Mouse (Mus musculus): ENCODE data around the gene Vmn1r225. TPM values are rescaled to one million over a fixed set of nuclear protein-coding genes. Genes with fewer than 3 reads are reported as not detected.
"Not testable (repeated sequence)": the region's sequence is repeated elsewhere in the genome, so short reads cannot be mapped to it uniquely, and the experiment has no call there.

The Vmn1r225 gene
- not detected in 2 replicates for polyA plus RNA-seq (2015; fragmentation: Nextera tagmentation; extraction: Ambion mirVana)

- Histone ChIP-seq H3K27ac (replicated peaks) (no peak within 1 kb of the TSS), H3K4me2 (no peak within 1 kb of the TSS), H3K9me3 (replicated peaks) (peaks cover 11% of the 10 kb centered on the region; the same call in 1 of the 2 replicates), H3K4me1 (no peaks in the 10 kb centered on the region), H3K36me3 (no peaks in the 10 kb centered on the region), H3K4me3 (replicated peaks) (no peak within 1 kb of the TSS), H3K9ac (replicated peaks) (no peak within 1 kb of the TSS), H3K27me3 (replicated peaks) (no peaks in the 10 kb centered on the region)
- ATAC-seq (ENCODE audit: low FRiP score), result no peak
These were observed at the start of gene Vmn1r225 for GRCm38 (mm10) chr17:20497858-20498257. Gene Vmn1r225, plus strand, starts transcription at chr17:20498158.

- ATAC-seq (ENCODE audit: low FRiP score), result no peak
- H3K27me3 ChIP-seq (replicated peaks), result no peaks in the 10 kb centered on the region
- no peak overlapping the region for H3K27ac ChIP-seq (replicated peaks)
- no peak overlapping the region for H3K4me3 ChIP-seq (replicated peaks)
- WGBS, result 72% methylated on average over 3 of the region's 3 CpGs
- no peak overlapping the region for H3K9ac ChIP-seq (replicated peaks)
- H3K36me3 ChIP-seq, result no peaks in the 10 kb centered on the region
- H3K4me1 ChIP-seq, result no peaks in the 10 kb centered on the region
- no peak overlapping the region for H3K4me2 ChIP-seq
- H3K9me3 ChIP-seq (replicated peaks), result 0 out of 2 replicates have a peak, but pooled peaks cover 6% of the 10 kb centered on the region
These were observed 24.6 kb upstream of the Vmn1r225 start for GRCm38 (mm10) chr17:20473311-20473710.

GRCm38 (mm10) chr17:20481231-20481630, 16.7 kb upstream of the Vmn1r225 start, which contains the start of gene Vmn2r108:
Gene Vmn2r108, minus strand, starts transcription at chr17:20481331.
- Histone ChIP-seq H3K4me3 (replicated peaks) (no peak within 1 kb of the TSS), H3K27ac (replicated peaks) (no peak within 1 kb of the TSS), H3K9ac (replicated peaks) (no peak within 1 kb of the TSS), H3K36me3 (no peaks in the 10 kb centered on the region), H3K4me2 (no peak within 1 kb of the TSS), H3K27me3 (replicated peaks) (no peaks in the 10 kb centered on the region), H3K9me3 (replicated peaks) (0 out of 2 replicates have a peak, but pooled peaks cover 3% of the 10 kb centered on the region), H3K4me1 (no peaks in the 10 kb centered on the region)
- no peak for ATAC-seq (ENCODE audit: low FRiP score)

GRCm38 (mm10) chr17:20508247-20508646, 10.3 kb downstream of the Vmn1r225 start:
- not testable (repeated sequence) for ATAC-seq (ENCODE audit: low FRiP score); H3K4me2 ChIP-seq

More at GRCm38 (mm10) chr17:20508247-20508646, 10.3 kb downstream of the Vmn1r225 start:
- not testable (repeated sequence) for H3K4me1 ChIP-seq; H3K27ac ChIP-seq (replicated peaks); H3K27me3 ChIP-seq (replicated peaks); H3K4me3 ChIP-seq (replicated peaks); H3K9ac ChIP-seq (replicated peaks); H3K36me3 ChIP-seq
- peaks cover 26% of the 10 kb centered on the region; the same call in 1 of the 2 replicates for H3K9me3 ChIP-seq (replicated peaks)

Other genes starting within 250 kb of the Vmn1r225 start
- not detected in 2 replicates for gene Vmn2r106, start 212.6 kb upstream of the Vmn1r225 start, polyA plus RNA-seq (2015; fragmentation: Nextera tagmentation; extraction: Ambion mirVana)
- gene Vmn2r107, start 152.9 kb upstream of the Vmn1r225 start, polyA plus RNA-seq (2015; fragmentation: Nextera tagmentation; extraction: Ambion mirVana), result not detected in 2 replicates
- not detected in 2 replicates for gene Vmn1r224, start 84.0 kb upstream of the Vmn1r225 start, polyA plus RNA-seq (2015; fragmentation: Nextera tagmentation; extraction: Ambion mirVana)
- gene Vmn2r108, start 16.8 kb upstream of the Vmn1r225 start, polyA plus RNA-seq (2015; fragmentation: Nextera tagmentation; extraction: Ambion mirVana), result not detected in 2 replicates
- not detected in 2 replicates for gene Vmn2r109, start 66.6 kb downstream of the Vmn1r225 start, polyA plus RNA-seq (2015; fragmentation: Nextera tagmentation; extraction: Ambion mirVana)
- not detected in 2 replicates for gene Vmn2r110, start 98.3 kb downstream of the Vmn1r225 start, polyA plus RNA-seq (2015; fragmentation: Nextera tagmentation; extraction: Ambion mirVana)
- not detected in 2 replicates for gene Fpr-rs3, start 126.7 kb downstream of the Vmn1r225 start, polyA plus RNA-seq (2015; fragmentation: Nextera tagmentation; extraction: Ambion mirVana)
- not detected in 2 replicates for gene Vmn1r226, start 184.7 kb downstream of the Vmn1r225 start, polyA plus RNA-seq (2015; fragmentation: Nextera tagmentation; extraction: Ambion mirVana)
- not detected in 2 replicates for gene Vmn1r227, start 231.7 kb downstream of the Vmn1r225 start, polyA plus RNA-seq (2015; fragmentation: Nextera tagmentation; extraction: Ambion mirVana)

All from neural tube, embryonic 15.5 days (tissue).